Mouse (Mus musculus) ES-Bruce4 (cell line): ENCODE results near the gene Rora.

Source experiments
- CTCF ChIP-seq: IDR thresholded peaks from one replicate; pipeline ENCODE4 v1.8.1; 2011; ENCODE audit warnings: low read depth, low read length
- POLR2A ChIP-seq: IDR thresholded peaks from one replicate; pipeline ENCODE4 v1.8.1; 2011; ENCODE audit warnings: low read length; ENCODE audit not compliant: insufficient read depth

GRCm38 (mm10) chr9:69020381-69020780 is 366.8 kb downstream of the Rora start:
- TF ChIP-seq CTCF, result no peak
- TF ChIP-seq POLR2A, result no peak
